Mouse (Mus musculus) midbrain, embryonic 16.5 days (tissue): Measurements from ENCODE around the gene Grik5. TPM values are rescaled to one million over a fixed set of nuclear protein-coding genes. Genes with fewer than 3 reads are reported as not detected.

Experiments used
- ATAC-seq: fragments of 200-750 bp; cut with Nextera tagmentation; 2 replicates; pipeline ENCODE4 v1.8.0; 2017; ENCODE audit warnings: moderate TSS enrichment
- H3K27ac ChIP-seq: fragments of 300-500 bp; sonication (generic); 2 replicates; pipeline ENCODE4 v1.5.1; 2014; ENCODE audit warnings: mild to moderate bottlenecking, low read length, mixed read lengths
- H3K27me3 ChIP-seq: fragments of 300-500 bp; sonication (generic); 2 replicates; pipeline ENCODE4 v1.6.1; 2014; ENCODE audit warnings: low read depth, low read length, mixed read lengths; ENCODE audit not compliant: control insufficient read depth, insufficient read depth
- H3K36me3 ChIP-seq: fragments of 300-500 bp; sonication (generic); 2 replicates; pipeline ENCODE4 v1.6.1; 2014; ENCODE audit warnings: mild to moderate bottlenecking, low read length, moderate library complexity, mixed read lengths; ENCODE audit not compliant: control insufficient read depth, insufficient read depth
- H3K4me1 ChIP-seq: fragments of 300-500 bp; sonication (generic); 2 replicates; pipeline ENCODE4 v1.6.1; 2014; ENCODE audit warnings: mild to moderate bottlenecking, low read length, mixed read lengths; ENCODE audit not compliant: control insufficient read depth, insufficient read depth
- H3K4me2 ChIP-seq: fragments of 300-500 bp; sonication (generic); 2 replicates; pipeline ENCODE4 v1.6.1; 2014; ENCODE audit warnings: mild to moderate bottlenecking, low read length, mixed read lengths
- H3K4me3 ChIP-seq: fragments of 300-500 bp; sonication (generic); 2 replicates; pipeline ENCODE4 v1.5.1; 2014; ENCODE audit warnings: low read depth, mild to moderate bottlenecking, low read length, moderate library complexity, mixed read lengths
- H3K9ac ChIP-seq: fragments of 300-500 bp; sonication (generic); 2 replicates; pipeline ENCODE4 v1.6.1; 2014; ENCODE audit warnings: low read depth, low read length, mixed read lengths
- H3K9me3 ChIP-seq: fragments of 300-500 bp; sonication (generic); replicated peaks from 2 replicates; pipeline ENCODE4 v1.6.1; 2014; ENCODE audit warnings: mild to moderate bottlenecking, low read length, mixed read lengths; ENCODE audit not compliant: control insufficient read depth, poor library complexity, severe bottlenecking
- WGBS: fragments of 180-500 bp; shearing (Covaris S2); extraction: QIAGEN DNeasy Blood & Tissue Kit; methylation state at CpG from one replicate; pipeline ENCODE4 v1.1.7; 2014; 5-methylcytosine and 5-hydroxymethylcytosine counted together
- polyA plus RNA-seq: library from polyadenylated mRNA; unstranded; fragments of >200 nt; fragmentation: Nextera tagmentation; extraction: Ambion mirVana; gene quantifications from 2 replicates; pipeline ENCODE4 v1.2.1, GENCODE M21; 2015

Gene Grik5
- polyA plus RNA-seq, 1 experiment from 2014 or later: 14.2 TPM

GRCm38 (mm10) chr7:25006171-25006570 lies 66.0 kb downstream of the Grik5 start:
- peak; percentile 33 for ATAC-seq
- Histone ChIP-seq H3K27ac (peak overlapping the region; percentile 98), H3K9me3 (no peaks in the 10 kb centered on the region), H3K4me3 (peak overlapping the region; percentile 90), H3K4me1 (peaks cover 81% of the 10 kb centered on the region), H3K9ac (peak overlapping the region; percentile 99), H3K4me2 (peak overlapping the region; percentile 74), H3K36me3 (0 out of 2 replicates have a peak, but pooled peaks cover 2% of the 10 kb centered on the region), H3K27me3 (no peaks in the 10 kb centered on the region)
- WGBS: 65% methylated on average over 3 of the region's 3 CpGs

GRCm38 (mm10) chr7:25005421-25006065 lies 66.6 kb downstream of the Grik5 start, which contains the start of gene Atp1a3:
Gene Atp1a3 (minus strand): TSS chr7:25005958.
- peak; percentile 88 for ATAC-seq
- Histone ChIP-seq H3K9ac (peak within 1 kb of the TSS; percentile 99), H3K4me3 (peak within 1 kb of the TSS; percentile 90), H3K9me3 (no peaks in the 10 kb centered on the region), H3K36me3 (peaks cover 8% of the 10 kb centered on the region; the same call in 1 of the 2 replicates), H3K4me2 (peak within 1 kb of the TSS; percentile 74), H3K27me3 (no peaks in the 10 kb centered on the region), H3K27ac (peak within 1 kb of the TSS; percentile 98), H3K4me1 (peaks cover 75% of the 10 kb centered on the region)
- under 1% methylated on average over 42 of the region's 54 CpGs for WGBS

GRCm38 (mm10) chr7:25004806-25005205 lies 67.3 kb downstream of the Grik5 start:
- H3K9me3 ChIP-seq: no peaks in the 10 kb centered on the region

GRCm38 (mm10) chr7:25003820-25004388 lies 68.2 kb downstream of the Grik5 start:
- H3K27ac ChIP-seq: peak overlapping the region; percentile 98
- 69% methylated on average over 8 of the region's 8 CpGs for WGBS

More at GRCm38 (mm10) chr7:25004806-25005205, 67.3 kb downstream of the Grik5 start:
- 35% methylated on average over 6 of the region's 9 CpGs for WGBS
- peaks cover 69% of the 10 kb centered on the region for H3K4me1 ChIP-seq
- peak overlapping the region; percentile 99 for H3K9ac ChIP-seq
- peak overlapping the region; percentile 90 for H3K4me3 ChIP-seq
- peak overlapping the region; percentile 74 for H3K4me2 ChIP-seq
- H3K27me3 ChIP-seq: no peaks in the 10 kb centered on the region
- peak overlapping the region; percentile 98 for H3K27ac ChIP-seq
- H3K36me3 ChIP-seq: peaks cover 14% of the 10 kb centered on the region
- no peak for ATAC-seq

GRCm38 (mm10) chr7:25003291-25003690 lies 68.9 kb downstream of the Grik5 start:
- WGBS: 23% methylated on average over 11 of the region's 11 CpGs
- Histone ChIP-seq H3K27ac (peak overlapping the region; percentile 63), H3K4me1 (peaks cover 54% of the 10 kb centered on the region)

More at GRCm38 (mm10) chr7:25003820-25004388, 68.2 kb downstream of the Grik5 start:
- Histone ChIP-seq H3K4me2 (peak overlapping the region; percentile 74), H3K9me3 (no peaks in the 10 kb centered on the region), H3K27me3 (no peaks in the 10 kb centered on the region), H3K36me3 (peaks cover 20% of the 10 kb centered on the region), H3K4me1 (peaks cover 60% of the 10 kb centered on the region), H3K9ac (peak overlapping the region; percentile 99), H3K4me3 (peak overlapping the region; percentile 90)
- ATAC-seq: no peak

GRCm38 (mm10) chr7:25000711-25001110 lies 71.4 kb downstream of the Grik5 start:
- H3K27ac ChIP-seq: no peak overlapping the region; the same call in 1 of the 2 replicates
- no peaks in the 10 kb centered on the region for H3K27me3 ChIP-seq
- 75% methylated on average over 12 of the region's 12 CpGs for WGBS
- no peak overlapping the region for H3K4me3 ChIP-seq
- peaks cover 30% of the 10 kb centered on the region for H3K4me1 ChIP-seq
- H3K9ac ChIP-seq: no peak overlapping the region
- H3K4me2 ChIP-seq: no peak overlapping the region
- H3K9me3 ChIP-seq: no peaks in the 10 kb centered on the region
- ATAC-seq: no peak
- peaks cover 37% of the 10 kb centered on the region for H3K36me3 ChIP-seq

More at GRCm38 (mm10) chr7:25003291-25003690, 68.9 kb downstream of the Grik5 start:
- Histone ChIP-seq H3K9ac (peak overlapping the region; percentile 99), H3K4me2 (peak overlapping the region; percentile 74), H3K9me3 (no peaks in the 10 kb centered on the region), H3K36me3 (peaks cover 26% of the 10 kb centered on the region), H3K27me3 (no peaks in the 10 kb centered on the region), H3K4me3 (peak overlapping the region; percentile 90)
- ATAC-seq: no peak

- WGBS: 78% methylated on average over 7 of the region's 7 CpGs
- Histone ChIP-seq H3K4me3 (no peak overlapping the region), H3K27ac (no peak overlapping the region), H3K9me3 (no peaks in the 10 kb centered on the region), H3K36me3 (peaks cover 40% of the 10 kb centered on the region), H3K4me1 (peaks cover 30% of the 10 kb centered on the region), H3K9ac (no peak overlapping the region), H3K4me2 (no peak overlapping the region), H3K27me3 (no peaks in the 10 kb centered on the region)
- no peak for ATAC-seq
Observed at GRCm38 (mm10) chr7:25000211-25000610, 71.9 kb downstream of the Grik5 start.

- Histone ChIP-seq H3K4me1 (no peaks in the 10 kb centered on the region), H3K36me3 (peaks cover 68% of the 10 kb centered on the region), H3K27me3 (no peaks in the 10 kb centered on the region)
Observed at GRCm38 (mm10) chr7:24993081-24993480, 79.1 kb downstream of the Grik5 start.

GRCm38 (mm10) chr7:24990478-24990877 lies 81.7 kb downstream of the Grik5 start:
- WGBS: 82% methylated on average over 8 of the region's 8 CpGs
- no peaks in the 10 kb centered on the region for H3K4me1 ChIP-seq
- no peak overlapping the region for H3K4me2 ChIP-seq
- no peak overlapping the region for H3K4me3 ChIP-seq
- peaks cover 74% of the 10 kb centered on the region for H3K36me3 ChIP-seq
- H3K27ac ChIP-seq: no peak overlapping the region
- no peaks in the 10 kb centered on the region for H3K27me3 ChIP-seq
- H3K9ac ChIP-seq: no peak overlapping the region
- no peaks in the 10 kb centered on the region for H3K9me3 ChIP-seq
- ATAC-seq: no peak

More at GRCm38 (mm10) chr7:24993081-24993480, 79.1 kb downstream of the Grik5 start:
- H3K4me3 ChIP-seq: no peak overlapping the region
- no peak overlapping the region for H3K4me2 ChIP-seq
- WGBS: 89% methylated on average over 6 of the region's 6 CpGs
- no peaks in the 10 kb centered on the region for H3K9me3 ChIP-seq
- no peak for ATAC-seq
- no peak overlapping the region for H3K9ac ChIP-seq
- H3K27ac ChIP-seq: no peak overlapping the region
